25 mouse cellular contexts compared by ENCODE assay signal in the genomic region with DNA sequence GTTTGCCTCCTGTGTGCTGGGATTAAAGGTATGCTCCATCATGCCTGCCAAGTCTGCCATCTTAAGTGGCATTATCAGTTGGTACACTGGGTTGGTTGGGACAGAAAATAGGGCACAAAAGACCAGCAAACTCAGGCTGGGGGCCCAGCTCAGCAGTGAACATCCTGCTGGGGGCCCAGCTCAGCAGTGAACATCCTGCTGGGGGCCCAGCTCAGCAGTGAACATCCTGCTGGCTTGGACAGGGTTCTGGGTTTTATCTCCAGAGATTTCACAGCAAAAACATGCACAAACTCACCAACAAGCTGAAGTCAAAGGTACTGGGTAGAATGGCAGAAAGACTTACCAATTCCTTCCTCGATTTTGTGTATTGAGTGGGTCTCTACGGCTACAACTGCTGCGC. TPM values are rescaled to one million over a fixed set of nuclear protein-coding genes. Genes with fewer than 3 reads are reported as not detected.
DNase-seq lines count a peak whose midpoint lies in the region; ATAC-seq and TF ChIP-seq lines count a peak whose summit lies in the region.
"Had no signal": no experiment of that assay in that cellular context is flagged by ENCODE, and none has a peak within 500 bp of the region (broad histone marks: within the 10 kb centered on the region; RNA-seq: fewer than 3 reads in every experiment).

No protein-coding gene starts in this region.

- H3K27me3 ChIP-seq in heart, embryonic 12.5 days (replicated peaks), result no peaks in the 10 kb centered on the region
- H3K27me3 ChIP-seq in heart, adult 2 months (ENCODE audit: control insufficient read depth, insufficient read depth, low read length), result no peaks in the 10 kb centered on the region
- H3K27me3 ChIP-seq in megakaryocyte, embryonic 14.5 days (replicated peaks), result no peaks in the 10 kb centered on the region
- H3K27me3 ChIP-seq: CH12.LX; embryonic facial prominence, embryonic 15.5 days; hindbrain, embryonic 12.5 days; Patski had no signal

- peak overlapping the region; percentile 32; the same call in 1 of the 2 replicates for H3K27ac ChIP-seq in heart, embryonic 12.5 days (ENCODE audit: poor library complexity, severe bottlenecking)
- H3K27ac ChIP-seq in heart, adult 2 months, result no peak overlapping the region
- H3K27ac ChIP-seq: embryonic facial prominence, embryonic 15.5 days; gastrocnemius, adult 2 months; hindbrain, embryonic 12.5 days; left cerebral cortex, adult 2 months had no signal

- intact Hi-C loops in heart, adult 2 months (cut with DNase I), result no loop called here

- 0 out of 2 replicates have a peak, but pooled peaks cover 2% of the 10 kb centered on the region for H3K79me2 ChIP-seq in heart, adult 2 months (replicated peaks; ENCODE audit: control insufficient read depth, insufficient read depth, low read length)

- TF ChIP-seq CTCF in heart, adult 2 months (IDR thresholded peaks at IDR 0.05), result no peak

- H3K4me3 ChIP-seq in heart, embryonic 12.5 days, result no peak overlapping the region
- no peak overlapping the region for H3K4me3 ChIP-seq in heart, adult 2 months
- H3K4me3 ChIP-seq in megakaryocyte, embryonic 14.5 days (replicated peaks), result peak overlapping the region; percentile 69
- H3K4me3 ChIP-seq: embryonic facial prominence, embryonic 15.5 days; gastrocnemius, adult 2 months; hindbrain, embryonic 12.5 days; left cerebral cortex, adult 2 months had no signal

- no peak for DNase-seq in heart, adult 2 months
- DNase-seq in thymus, postnatal 4 days, result peak; percentile 45
- no peak for DNase-seq in layer of hippocampus, adult 9-10 months (ENCODE audit: low spot score)
- DNase-seq: adrenal gland, adult 2 months; cerebellum, adult 11 months; cerebellum, adult 9-11 months; gastrocnemius, adult 2 months; kidney, adult 18-20 months; kidney, postnatal 4 days; layer of hippocampus, adult 9-11 months; lung, embryonic 14.5 days; midbrain, embryonic 14.5 days had no signal

- H3K9ac ChIP-seq in heart, embryonic 12.5 days, result no peak overlapping the region
- H3K9ac ChIP-seq in heart, adult 2 months (ENCODE audit: low read depth, low read length), result no peak overlapping the region
- H3K9ac ChIP-seq: embryonic facial prominence, embryonic 15.5 days; hindbrain, embryonic 12.5 days; lung, embryonic 14.5 days had no signal

- ATAC-seq in heart, embryonic 12.5 days (ENCODE audit: insufficient number of reproducible peaks, low FRiP score), result no peak
- ATAC-seq in megakaryocyte, adult 5-6 weeks (ENCODE audit: poor library complexity, severe bottlenecking), result no peak
- ATAC-seq in inflammation-experienced regulatory T-cells, adult 6 months, result peak; percentile 80
- ATAC-seq: forebrain, embryonic 14.5 days; Patski had no signal

- peaks cover 85% of the 10 kb centered on the region for H3K36me3 ChIP-seq in heart, embryonic 12.5 days
- peaks cover 3% of the 10 kb centered on the region; the same call in 1 of the 2 replicates for H3K36me3 ChIP-seq in heart, adult 2 months (ENCODE audit: control insufficient read depth, insufficient read depth, low read length)
- H3K36me3 ChIP-seq in megakaryocyte, embryonic 14.5 days (replicated peaks; ENCODE audit: low read length), result peaks cover 74% of the 10 kb centered on the region

- peaks cover 19% of the 10 kb centered on the region for H3K4me1 ChIP-seq in heart, embryonic 12.5 days (replicated peaks)
- peaks cover 6% of the 10 kb centered on the region for H3K4me1 ChIP-seq in heart, adult 2 months (ENCODE audit: control insufficient read depth, insufficient read depth, low read length)
- H3K4me1 ChIP-seq in megakaryocyte, embryonic 14.5 days, result peaks cover 70% of the 10 kb centered on the region
- H3K4me1 ChIP-seq: embryonic facial prominence, embryonic 15.5 days; hindbrain, embryonic 12.5 days had no signal

- no peak for TF ChIP-seq POLR2A in heart, adult 2 months (IDR thresholded peaks at IDR 0.05; ENCODE audit: insufficient read depth, low read depth, low read length)

- TF ChIP-seq EP300 in heart, adult 2 months (IDR thresholded peaks at IDR 0.05; ENCODE audit: insufficient read depth, low read depth, low read length), result no peak

- H3K4me2 ChIP-seq in heart, embryonic 12.5 days, result no peak overlapping the region
- H3K4me2 ChIP-seq: embryonic facial prominence, embryonic 15.5 days; hindbrain, embryonic 12.5 days; lung, embryonic 14.5 days had no signal

- no peaks in the 10 kb centered on the region for H3K9me3 ChIP-seq in heart, embryonic 12.5 days (replicated peaks)
- no peaks in the 10 kb centered on the region for H3K9me3 ChIP-seq in megakaryocyte, embryonic 14.5 days
- H3K9me3 ChIP-seq: embryonic facial prominence, embryonic 15.5 days; G1E; hindbrain, embryonic 12.5 days had no signal

- WGBS in heart, embryonic 12.5 days, result 89% methylated on average over 3 of the region's 3 CpGs
- 83% methylated on average over 3 of the region's 3 CpGs for WGBS in heart, adult 2 months

RNA-seq across cellular contexts. Expression of a gene that starts 15.8 kb away (rescaled TPM):
- 26.3 and 27.3 TPM in 2 replicates for polyA plus RNA-seq in heart, embryonic 12.5 days (2016; fragmentation: Nextera tagmentation; extraction: Ambion mirVana)
- 10 to 100 TPM in 1 of 2 experiments, 1 to 10 TPM in 1; 8.5 to 10.0 TPM for total RNA-seq in heart, adult 2 months (2021)
- 7.7 and 9.5 TPM in 2 replicates for polyA plus RNA-seq in heart, adult 2 months (2012; rRNA removed)
- 7.9 and 9.0 TPM in 2 replicates for polyA plus RNA-seq in megakaryocyte, embryonic 14.5 days (2012; ENCODE audit: insufficient read depth, low replicate concordance)
- total RNA-seq in megakaryocyte, adult 5-6 weeks (2015), result 17.9 and 21.6 TPM in 2 replicates
- total RNA-seq in megakaryocyte, adult 5-6 weeks (2017), result 29.0 and 29.5 TPM in 2 replicates
- 10 to 100 TPM; 13.0 to 17.0 (median 13.1) TPM for polyA plus RNA-seq in inflammation-experienced regulatory T-cells, adult 6 months (2017; shearing (Covaris generic))

RNA-seq across cellular contexts. Expression of a gene that starts 28.5 kb away (rescaled TPM):
- polyA plus RNA-seq in heart, embryonic 12.5 days (2016; fragmentation: Nextera tagmentation; extraction: Ambion mirVana), result 34.7 and 39.5 TPM in 2 replicates
- 10 to 100 TPM; 29.8 to 34.6 TPM for total RNA-seq in heart, adult 2 months (2021)
- 16.1 and 25.1 TPM in 2 replicates for polyA plus RNA-seq in heart, adult 2 months (2012; rRNA removed)
- 0.87 and 14.0 TPM in 2 replicates for polyA plus RNA-seq in megakaryocyte, embryonic 14.5 days (2012; ENCODE audit: insufficient read depth, low replicate concordance)
- 40.8 and 41.2 TPM in 2 replicates for total RNA-seq in megakaryocyte, adult 5-6 weeks (2015)
- 49.0 and 74.5 TPM in 2 replicates for total RNA-seq in megakaryocyte, adult 5-6 weeks (2017)
- polyA plus RNA-seq in inflammation-experienced regulatory T-cells, adult 6 months (2017; shearing (Covaris generic)), result 100 to 1,000 TPM in 1 of 3 experiments, 10 to 100 TPM in 2; 78.9 to 105 (median 84.2) TPM

RNA-seq across cellular contexts. Expression of a gene that starts 33.5 kb away (rescaled TPM):
- polyA plus RNA-seq in heart, embryonic 12.5 days (2016; fragmentation: Nextera tagmentation; extraction: Ambion mirVana), result 77.1 and 80.1 TPM in 2 replicates
- total RNA-seq in heart, adult 2 months (2021), result 10 to 100 TPM; 26.8 to 27.5 TPM
- 9.7 and 17.7 TPM in 2 replicates for polyA plus RNA-seq in heart, adult 2 months (2012; rRNA removed)
- 15.8 and 21.1 TPM in 2 replicates for polyA plus RNA-seq in megakaryocyte, embryonic 14.5 days (2012; ENCODE audit: insufficient read depth, low replicate concordance)
- total RNA-seq in megakaryocyte, adult 5-6 weeks (2015), result 32.4 and 32.9 TPM in 2 replicates
- 35.0 and 42.0 TPM in 2 replicates for total RNA-seq in megakaryocyte, adult 5-6 weeks (2017)
- 100 to 1,000 TPM in 2 of 3 experiments, 10 to 100 TPM in 1; 77.8 to 124 (median 122) TPM for polyA plus RNA-seq in inflammation-experienced regulatory T-cells, adult 6 months (2017; shearing (Covaris generic))

RNA-seq across cellular contexts. Expression of a gene that starts 57.5 kb away (rescaled TPM):
- polyA plus RNA-seq in heart, embryonic 12.5 days (2016; fragmentation: Nextera tagmentation; extraction: Ambion mirVana), result 1.1 TPM in 2 replicates
- 1 to 10 TPM in 1 of 2 experiments, under 1 TPM in 1; 0.73 to 1.1 TPM for total RNA-seq in heart, adult 2 months (2021)
- polyA plus RNA-seq in heart, adult 2 months (2012; rRNA removed), result 3.8 and 4.2 TPM in 2 replicates
- not detected in 2 replicates for polyA plus RNA-seq in megakaryocyte, embryonic 14.5 days (2012; ENCODE audit: insufficient read depth, low replicate concordance)
- total RNA-seq in megakaryocyte, adult 5-6 weeks (2015), result not detected in 2 replicates
- not detected in 2 replicates for total RNA-seq in megakaryocyte, adult 5-6 weeks (2017)
- under 1 TPM in 1 of 3 experiments, not detected in 2; 0.46 TPM for polyA plus RNA-seq in inflammation-experienced regulatory T-cells, adult 6 months (2017; shearing (Covaris generic))
- total RNA-seq: common myeloid progenitor, adult 5-6 weeks; G1E; megakaryocyte-erythroid progenitor cell, adult 5-6 weeks had no signal
- polyA plus RNA-seq: Patski had no signal
